Mouse (Mus musculus) embryonic facial prominence, embryonic 12.5 days (tissue): ENCODE measurements at regions not wholly inside any gene's neighbourhood (a gene's known extent, or its start where the extent isn't known, plus 50 kb on each side); places are given as distances from the start of the nearest gene placed in this dataset.

ENCODE experiments used
- ATAC-seq: fragments of 200-750 bp; cut with Nextera tagmentation; 2 replicates; pipeline ENCODE4 v1.8.0; 2017; ENCODE audit not compliant: insufficient number of reproducible peaks, insufficient read depth, low FRiP score, low TSS enrichment
- H3K27ac ChIP-seq: fragments of 300-500 bp; sonication (generic); 2 replicates; pipeline ENCODE4 v1.5.1; 2016; ENCODE audit warnings: mild to moderate bottlenecking
- H3K27me3 ChIP-seq: fragments of 300-500 bp; sonication (generic); 2 replicates; pipeline ENCODE4 v1.6.1; 2016; ENCODE audit warnings: mild to moderate bottlenecking, moderate library complexity
- H3K36me3 ChIP-seq: fragments of 300-500 bp; sonication (generic); 2 replicates; pipeline ENCODE4 v1.6.1; 2016; ENCODE audit warnings: mild to moderate bottlenecking
- H3K4me1 ChIP-seq: fragments of 300-500 bp; sonication (generic); 2 replicates; pipeline ENCODE4 v1.6.1; 2016
- H3K4me2 ChIP-seq: fragments of 300-500 bp; sonication (generic); replicated peaks from 2 replicates; pipeline ENCODE4 v1.6.1; 2016; ENCODE audit warnings: mild to moderate bottlenecking, moderate library complexity
- H3K4me3 ChIP-seq: fragments of 300-500 bp; sonication (generic); 2 replicates; pipeline ENCODE4 v1.5.1; 2016; ENCODE audit warnings: mild to moderate bottlenecking
- H3K9ac ChIP-seq: fragments of 300-500 bp; sonication (generic); 2 replicates; pipeline ENCODE4 v1.6.1; 2016; ENCODE audit warnings: mild to moderate bottlenecking, moderate library complexity
- H3K9me3 ChIP-seq: fragments of 300-500 bp; sonication (generic); 2 replicates; pipeline ENCODE4 v1.6.1; 2016; ENCODE audit warnings: mild to moderate bottlenecking, moderate library complexity
- WGBS: fragments of 180-500 bp; shearing (Covaris S2); methylation state at CpG from one replicate; pipeline ENCODE4 v1.1.7; 2016; 5-methylcytosine and 5-hydroxymethylcytosine counted together

GRCm38 (mm10) chr13:31101051-31101450 lies 127.0 kb downstream of the Gm5447 start:
- H3K36me3 ChIP-seq: no peaks in the 10 kb centered on the region
- no peak overlapping the region for H3K9ac ChIP-seq
- ATAC-seq: no peak
- no peak overlapping the region for H3K4me2 ChIP-seq
- no peak overlapping the region for H3K27ac ChIP-seq
- no peaks in the 10 kb centered on the region for H3K4me1 ChIP-seq
- H3K27me3 ChIP-seq: no peaks in the 10 kb centered on the region
- no peak overlapping the region for H3K4me3 ChIP-seq
- H3K9me3 ChIP-seq: no peaks in the 10 kb centered on the region
- 70% methylated on average over 2 of the region's 2 CpGs for WGBS

GRCm38 (mm10) chr13:31107434-31107833 lies 133.4 kb downstream of the Gm5447 start:
- H3K36me3 ChIP-seq: no peaks in the 10 kb centered on the region
- ATAC-seq: no peak
- 77% methylated on average over 2 of the region's 2 CpGs for WGBS

GRCm38 (mm10) chr13:31109231-31109630 lies 135.2 kb downstream of the Gm5447 start:
- Histone ChIP-seq H3K9ac (no peak overlapping the region), H3K4me2 (no peak overlapping the region), H3K36me3 (no peaks in the 10 kb centered on the region), H3K27ac (no peak overlapping the region), H3K4me1 (no peaks in the 10 kb centered on the region), H3K9me3 (no peaks in the 10 kb centered on the region), H3K4me3 (no peak overlapping the region), H3K27me3 (no peaks in the 10 kb centered on the region)
- ATAC-seq: no peak
- 61% methylated on average over 2 of the region's 2 CpGs for WGBS

More at GRCm38 (mm10) chr13:31107434-31107833, 133.4 kb downstream of the Gm5447 start:
- Histone ChIP-seq H3K4me2 (no peak overlapping the region), H3K27me3 (no peaks in the 10 kb centered on the region), H3K9me3 (no peaks in the 10 kb centered on the region), H3K4me1 (no peaks in the 10 kb centered on the region), H3K27ac (no peak overlapping the region), H3K9ac (no peak overlapping the region), H3K4me3 (no peak overlapping the region)

GRCm38 (mm10) chr13:31122689-31123088 lies 148.7 kb downstream of the Gm5447 start:
- 62% methylated on average over 2 of the region's 2 CpGs for WGBS
- no peak overlapping the region for H3K4me3 ChIP-seq
- no peaks in the 10 kb centered on the region for H3K36me3 ChIP-seq
- no peak overlapping the region for H3K4me2 ChIP-seq
- H3K27me3 ChIP-seq: no peaks in the 10 kb centered on the region
- no peaks in the 10 kb centered on the region for H3K4me1 ChIP-seq
- H3K9me3 ChIP-seq: no peaks in the 10 kb centered on the region
- no peak for ATAC-seq
- no peak overlapping the region for H3K27ac ChIP-seq
- no peak overlapping the region for H3K9ac ChIP-seq

GRCm38 (mm10) chr13:31124547-31125216 lies 150.7 kb downstream of the Gm5447 start:
- Histone ChIP-seq H3K9ac (no peak overlapping the region), H3K9me3 (no peaks in the 10 kb centered on the region), H3K36me3 (no peaks in the 10 kb centered on the region), H3K27ac (no peak overlapping the region), H3K4me3 (no peak overlapping the region), H3K4me1 (no peaks in the 10 kb centered on the region), H3K4me2 (no peak overlapping the region), H3K27me3 (no peaks in the 10 kb centered on the region)
- no peak for ATAC-seq
- 91% methylated on average over 4 of the region's 4 CpGs for WGBS

GRCm38 (mm10) chr13:31132501-31132900 lies 158.5 kb downstream of the Gm5447 start:
- H3K9me3 ChIP-seq: no peaks in the 10 kb centered on the region
- no peaks in the 10 kb centered on the region for H3K36me3 ChIP-seq
- no peaks in the 10 kb centered on the region for H3K4me1 ChIP-seq
- no peak overlapping the region for H3K4me2 ChIP-seq
- no peak overlapping the region for H3K9ac ChIP-seq
- H3K27me3 ChIP-seq: no peaks in the 10 kb centered on the region
- WGBS: 93% methylated on average over 5 of the region's 5 CpGs
- no peak overlapping the region for H3K4me3 ChIP-seq
- no peak for ATAC-seq
- H3K27ac ChIP-seq: no peak overlapping the region

- no peaks in the 10 kb centered on the region for H3K4me1 ChIP-seq
- H3K36me3 ChIP-seq: no peaks in the 10 kb centered on the region
- ATAC-seq: no peak
- H3K4me2 ChIP-seq: no peak overlapping the region
- 77% methylated on average over 3 of the region's 3 CpGs for WGBS
- no peak overlapping the region for H3K4me3 ChIP-seq
- no peaks in the 10 kb centered on the region for H3K9me3 ChIP-seq
- H3K27me3 ChIP-seq: no peaks in the 10 kb centered on the region
- H3K27ac ChIP-seq: no peak overlapping the region
- no peak overlapping the region for H3K9ac ChIP-seq
Observed at GRCm38 (mm10) chr13:31139686-31140085, 165.7 kb downstream of the Gm5447 start.

- no peaks in the 10 kb centered on the region for H3K4me1 ChIP-seq
- H3K9me3 ChIP-seq: no peaks in the 10 kb centered on the region
- WGBS: 59% methylated on average over 1 of the region's 1 CpGs
- H3K27ac ChIP-seq: no peak overlapping the region
- H3K9ac ChIP-seq: no peak overlapping the region
- H3K4me3 ChIP-seq: no peak overlapping the region
- no peaks in the 10 kb centered on the region for H3K36me3 ChIP-seq
- H3K4me2 ChIP-seq: no peak overlapping the region
- no peak for ATAC-seq
- no peaks in the 10 kb centered on the region for H3K27me3 ChIP-seq
Observed at GRCm38 (mm10) chr13:31147323-31147722, 173.3 kb downstream of the Gm5447 start.

GRCm38 (mm10) chr13:31154066-31154465 lies 180.1 kb downstream of the Gm5447 start:
- Histone ChIP-seq H3K9me3 (no peaks in the 10 kb centered on the region), H3K4me1 (no peaks in the 10 kb centered on the region), H3K27me3 (no peaks in the 10 kb centered on the region), H3K9ac (no peak overlapping the region), H3K36me3 (no peaks in the 10 kb centered on the region), H3K4me2 (no peak overlapping the region), H3K27ac (no peak overlapping the region), H3K4me3 (no peak overlapping the region)
- WGBS: 71% methylated on average over 3 of the region's 3 CpGs
- ATAC-seq: no peak

- Histone ChIP-seq H3K27ac (no peak overlapping the region), H3K9me3 (no peaks in the 10 kb centered on the region), H3K36me3 (no peaks in the 10 kb centered on the region), H3K4me1 (no peaks in the 10 kb centered on the region), H3K27me3 (no peaks in the 10 kb centered on the region), H3K4me2 (no peak overlapping the region), H3K4me3 (no peak overlapping the region), H3K9ac (no peak overlapping the region)
- 85% methylated on average over 6 of the region's 6 CpGs for WGBS
- ATAC-seq: no peak
Observed at GRCm38 (mm10) chr13:31163878-31164495, 190.0 kb downstream of the Gm5447 start.

GRCm38 (mm10) chr13:31166286-31166685 lies 192.3 kb downstream of the Gm5447 start:
- Histone ChIP-seq H3K9me3 (no peaks in the 10 kb centered on the region), H3K9ac (no peak overlapping the region), H3K4me2 (no peak overlapping the region), H3K4me3 (no peak overlapping the region), H3K27ac (no peak overlapping the region), H3K4me1 (no peaks in the 10 kb centered on the region), H3K27me3 (no peaks in the 10 kb centered on the region), H3K36me3 (no peaks in the 10 kb centered on the region)
- WGBS: 61% methylated on average over 5 of the region's 5 CpGs
- ATAC-seq: no peak

GRCm38 (mm10) chr13:31168854-31169253 lies 194.8 kb downstream of the Gm5447 start:
- WGBS: 82% methylated on average over 2 of the region's 2 CpGs
- no peaks in the 10 kb centered on the region for H3K4me1 ChIP-seq
- no peak for ATAC-seq

More at GRCm38 (mm10) chr13:31168854-31169253, 194.8 kb downstream of the Gm5447 start:
- no peak overlapping the region for H3K27ac ChIP-seq
- no peak overlapping the region for H3K9ac ChIP-seq
- no peaks in the 10 kb centered on the region for H3K9me3 ChIP-seq
- no peak overlapping the region for H3K4me3 ChIP-seq
- no peak overlapping the region for H3K4me2 ChIP-seq
- H3K36me3 ChIP-seq: no peaks in the 10 kb centered on the region
- no peaks in the 10 kb centered on the region for H3K27me3 ChIP-seq
